24 mouse cellular contexts compared by ENCODE assay signal in the genomic region with DNA sequence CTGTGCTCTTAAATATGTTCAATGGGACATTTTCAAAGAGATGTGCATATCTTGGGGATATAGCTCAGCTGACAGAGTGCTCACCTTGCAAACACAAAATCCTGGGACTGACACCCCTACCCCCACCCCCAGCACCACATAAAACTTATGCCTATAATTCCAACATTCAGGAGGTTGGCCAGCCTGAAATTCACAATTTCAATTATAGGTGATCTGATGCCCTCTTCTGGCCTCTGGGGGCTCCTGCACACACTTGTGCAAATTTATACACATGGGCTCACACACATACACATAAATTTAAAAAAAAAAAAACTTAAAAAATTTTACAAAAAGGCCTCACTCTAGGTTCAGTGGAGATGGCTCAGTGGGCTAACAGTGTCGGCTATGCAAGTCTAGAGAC. TPM values are rescaled to one million over a fixed set of nuclear protein-coding genes. Genes with fewer than 3 reads are reported as not detected.
A peak's percentile ranks its signal among the peaks of the same experiment; 100 is the strongest.
DNase-seq lines count a peak whose midpoint lies in the region; ATAC-seq and TF ChIP-seq lines count a peak whose summit lies in the region.
"Had no signal": no experiment of that assay in that cellular context is flagged by ENCODE, and none has a peak within 500 bp of the region (broad histone marks: within the 10 kb centered on the region; RNA-seq: fewer than 3 reads in every experiment).

No protein-coding gene starts in this region.

- no peak for ATAC-seq in forebrain, postnatal 0 days
- ATAC-seq in forebrain, embryonic 14.5 days, result no peak
- ATAC-seq in liver, postnatal 0 days, result no peak
- ATAC-seq in megakaryocyte-erythroid progenitor cell, adult 5-6 weeks (replicated peaks; ENCODE audit: low FRiP score, low TSS enrichment, poor library complexity, severe bottlenecking), result no peak
- ATAC-seq: CD4-positive, CD25-positive, alpha-beta regulatory T cell, adult 4 months; midbrain, embryonic 16.5 days; Patski had no signal

- TF ChIP-seq EP300 in liver, postnatal 0 days (IDR thresholded peaks at IDR 0.05; ENCODE audit: low read depth), result no peak
- no peak for TF ChIP-seq EP300 in MEL (IDR thresholded peaks at IDR 0.05; ENCODE audit: low read depth in 1 of 2, low read length in 2 of 2)

- H3K4me2 ChIP-seq in forebrain, postnatal 0 days (ENCODE audit: low read depth), result no peak overlapping the region
- H3K4me2 ChIP-seq in forebrain, embryonic 14.5 days (ENCODE audit: low read length), result no peak overlapping the region
- H3K4me2 ChIP-seq in liver, postnatal 0 days (ENCODE audit: low read depth, low read length), result no peak overlapping the region
- H3K4me2 ChIP-seq: limb, embryonic 15.5 days; lung, embryonic 14.5 days had no signal

- TF ChIP-seq RAD21 in MEL (IDR thresholded peaks at IDR 0.05; ENCODE audit: low read depth, low read length), result peak; percentile 40

- H3K4me3 ChIP-seq in forebrain, postnatal 0 days (ENCODE audit: low read depth, low read length), result no peak overlapping the region
- no peak overlapping the region for H3K4me3 ChIP-seq in forebrain, embryonic 14.5 days (ENCODE audit: low read depth, low read length)
- no peak overlapping the region for H3K4me3 ChIP-seq in kidney, adult 2 months (ENCODE audit: insufficient read depth, low read depth, low read length)
- no peak overlapping the region for H3K4me3 ChIP-seq in liver, postnatal 0 days (ENCODE audit: low read depth, low read length)
- no peak overlapping the region for H3K4me3 ChIP-seq in MEL (ENCODE audit: control insufficient read depth in 1 of 2, insufficient read depth in 1 of 2, low read depth in 2 of 2, low read length in 2 of 2)
- H3K4me3 ChIP-seq: forebrain, embryonic 10.5 days; hindbrain, embryonic 10.5 days; limb, embryonic 15.5 days had no signal

- H3K36me3 ChIP-seq in forebrain, postnatal 0 days (ENCODE audit: insufficient read depth), result peaks cover 47% of the 10 kb centered on the region
- peaks cover 57% of the 10 kb centered on the region for H3K36me3 ChIP-seq in forebrain, embryonic 14.5 days (ENCODE audit: control insufficient read depth, insufficient read depth, low read length)
- H3K36me3 ChIP-seq in kidney, adult 2 months (ENCODE audit: control insufficient read depth, insufficient read depth, low read length), result peaks cover 7% of the 10 kb centered on the region; the same call in 1 of the 2 replicates
- peaks cover 35% of the 10 kb centered on the region for H3K36me3 ChIP-seq in liver, postnatal 0 days (replicated peaks; ENCODE audit: insufficient read depth, low read length)
- peaks cover 5 to 6% of the 10 kb centered on the region in 2 experiments for H3K36me3 ChIP-seq in MEL (ENCODE audit: control insufficient read depth in 1 of 2, insufficient read depth in 2 of 2, low read length in 2 of 2)

- DNase-seq in forebrain, postnatal 0 days, result no peak
- DNase-seq in forebrain, embryonic 14.5 days (ENCODE audit: low spot score), result no peak
- DNase-seq in kidney, adult 2 months, result no peak
- DNase-seq in kidney, adult 8-10 months, result no peak
- no peak for DNase-seq in liver, postnatal 0 days
- DNase-seq in liver (no peak), MEL (ENCODE audit: low read depth, low spot score) (no peak)
- DNase-seq: cerebellum, adult 18-20 months; cerebellum, postnatal 14 days; kidney, adult 18-20 months; kidney, postnatal 25 days; left cerebral cortex, postnatal 4 days; lung, embryonic 14.5 days; lung, postnatal 4 days had no signal

- H3K9ac ChIP-seq in forebrain, postnatal 0 days, result no peak overlapping the region
- H3K9ac ChIP-seq in forebrain, embryonic 14.5 days (ENCODE audit: low read length), result no peak overlapping the region
- no peak overlapping the region for H3K9ac ChIP-seq in liver, postnatal 0 days (replicated peaks)
- H3K9ac ChIP-seq in MEL (ENCODE audit: control insufficient read depth, low read depth, low read length, poor library complexity, severe bottlenecking), result no peak overlapping the region
- H3K9ac ChIP-seq: limb, embryonic 15.5 days; lung, embryonic 14.5 days had no signal

- peaks cover 13% of the 10 kb centered on the region for H3K4me1 ChIP-seq in forebrain, postnatal 0 days (ENCODE audit: insufficient read depth)
- H3K4me1 ChIP-seq in forebrain, embryonic 14.5 days (ENCODE audit: control insufficient read depth, insufficient read depth, low read length), result peaks cover 17% of the 10 kb centered on the region
- peaks cover 11% of the 10 kb centered on the region; the same call in 1 of the 2 replicates for H3K4me1 ChIP-seq in kidney, adult 2 months (ENCODE audit: control insufficient read depth, insufficient read depth, low read length)
- H3K4me1 ChIP-seq in liver, postnatal 0 days (ENCODE audit: insufficient read depth), result peaks cover 20% of the 10 kb centered on the region
- peaks cover 0 to 8% of the 10 kb centered on the region in 2 experiments; a peak in 2 of 4 replicates for H3K4me1 ChIP-seq in MEL (ENCODE audit: control insufficient read depth in 1 of 2, insufficient read depth in 2 of 2, low read length in 2 of 2)

- H3K27me3 ChIP-seq in forebrain, postnatal 0 days (ENCODE audit: insufficient read depth, low read length), result no peaks in the 10 kb centered on the region
- H3K27me3 ChIP-seq in forebrain, embryonic 14.5 days (replicated peaks; ENCODE audit: control insufficient read depth, insufficient read depth, low read length), result no peaks in the 10 kb centered on the region
- no peaks in the 10 kb centered on the region for H3K27me3 ChIP-seq in kidney, adult 2 months (replicated peaks; ENCODE audit: control insufficient read depth, insufficient read depth, low read length)
- no peaks in the 10 kb centered on the region for H3K27me3 ChIP-seq in liver, postnatal 0 days (ENCODE audit: insufficient read depth, low read length)
- no peaks in the 10 kb centered on the region for H3K27me3 ChIP-seq in MEL (ENCODE audit: control insufficient read depth in 1 of 2, insufficient read depth in 2 of 2, low read length in 2 of 2)
- H3K27me3 ChIP-seq: limb, embryonic 15.5 days; Patski had no signal

- TF ChIP-seq CTCF in forebrain, postnatal 0 days (IDR thresholded peaks at IDR 0.05; ENCODE audit: low read depth), result 0 out of 2 replicates have a peak, but pooled peaks have one; percentile 18
- TF ChIP-seq CTCF in kidney, adult 2 months (conservative IDR thresholded peaks at IDR 0.05; ENCODE audit: insufficient read depth, insufficient read length, low read depth, low read length), result peak; percentile 33
- TF ChIP-seq CTCF in liver, postnatal 0 days (IDR thresholded peaks at IDR 0.05; ENCODE audit: low read depth), result peak; percentile 42
- peak; percentile 23 to 48 (median 47); a peak in 5 of 6 replicates for TF ChIP-seq CTCF in MEL (IDR thresholded peaks at IDR 0.05 in 2 of 3, conservative IDR thresholded peaks at IDR 0.05 in 1 of 3; ENCODE audit: control insufficient read depth in 1 of 3, insufficient read depth in 1 of 3, low read depth in 2 of 3, low read length in 3 of 3, poor library complexity in 1 of 3, severe bottlenecking in 1 of 3)

- no peak for TF ChIP-seq POLR2A in kidney, adult 2 months (IDR thresholded peaks at IDR 0.05; ENCODE audit: low read depth, low read length)
- no peak for TF ChIP-seq POLR2A in MEL (IDR thresholded peaks at IDR 0.05; ENCODE audit: control insufficient read depth in 1 of 2, insufficient read depth in 1 of 2, low read depth in 1 of 2, low read length in 2 of 2, poor library complexity in 1 of 2)

- peaks cover 9% of the 10 kb centered on the region for H3K79me2 ChIP-seq in MEL (ENCODE audit: control insufficient read depth, insufficient read depth, low read length, poor library complexity)

- 97% methylated on average over 1 of the region's 1 CpGs for WGBS in forebrain, postnatal 0 days
- 100% methylated on average over 1 of the region's 1 CpGs for WGBS in forebrain, embryonic 14.5 days
- 97% methylated on average over 1 of the region's 1 CpGs for WGBS in kidney, adult 2 months
- 75% methylated on average over 1 of the region's 1 CpGs for WGBS in liver, postnatal 0 days (ENCODE audit: insufficient replicate concordance)

- H3K27ac ChIP-seq in forebrain, postnatal 0 days (ENCODE audit: low read depth, low read length), result no peak overlapping the region
- H3K27ac ChIP-seq in forebrain, embryonic 14.5 days (ENCODE audit: low read depth, low read length), result no peak overlapping the region
- no peak overlapping the region for H3K27ac ChIP-seq in kidney, adult 2 months (ENCODE audit: insufficient read depth, low read depth, low read length)
- H3K27ac ChIP-seq in liver, postnatal 0 days (ENCODE audit: low read depth), result no peak overlapping the region
- H3K27ac ChIP-seq in MEL (ENCODE audit: control insufficient read depth, low read depth, low read length), result no peak overlapping the region
- H3K27ac ChIP-seq: forebrain, embryonic 10.5 days; hindbrain, embryonic 10.5 days; limb, embryonic 15.5 days had no signal

- no peaks in the 10 kb centered on the region for H3K9me3 ChIP-seq in forebrain, postnatal 0 days (ENCODE audit: low read length)
- H3K9me3 ChIP-seq in forebrain, embryonic 14.5 days (replicated peaks; ENCODE audit: control insufficient read depth, low read length), result no peaks in the 10 kb centered on the region
- H3K9me3 ChIP-seq in liver, postnatal 0 days (ENCODE audit: low read length), result no peaks in the 10 kb centered on the region
- no peaks in the 10 kb centered on the region for H3K9me3 ChIP-seq in MEL (replicated peaks; ENCODE audit: insufficient read depth, low read length)
- H3K9me3 ChIP-seq: forebrain, embryonic 10.5 days; limb, embryonic 15.5 days had no signal

RNA-seq across cellular contexts. Expression of gene Pcyox1, which starts 3.8 kb away (rescaled TPM):
- 105 and 113 TPM in 2 replicates for total RNA-seq in forebrain, postnatal 0 days (2014; rRNA removed)
- 90.1 and 99.2 TPM in 2 replicates for polyA plus RNA-seq in forebrain, postnatal 0 days (2015; fragmentation: Nextera tagmentation; extraction: Ambion mirVana)
- 81.3 and 90.2 TPM in 2 replicates for polyA plus RNA-seq in forebrain, embryonic 14.5 days (2014; fragmentation: Nextera tagmentation; extraction: Ambion mirVana)
- 56.4 and 56.8 TPM in 2 replicates for polyA plus RNA-seq in kidney, adult 2 months (2012; rRNA removed)
- polyA plus RNA-seq in liver, postnatal 0 days (2015; fragmentation: Nextera tagmentation; extraction: Ambion mirVana), result 69.6 and 80.4 TPM in 2 replicates
- total RNA-seq in MEL (2012; rRNA removed), result 16.0 and 18.3 TPM in 2 replicates
- 10 to 100 TPM in 1 of 2 experiments, not detected in 1; 28.1 TPM for polyA plus RNA-seq in MEL (2012; ENCODE audit: insufficient read depth in 1 of 2, insufficient read length in 2 of 2, low read depth in 1 of 2, low replicate concordance in 2 of 2, missing spikeins in 1 of 2)
- total RNA-seq in megakaryocyte-erythroid progenitor cell, adult 5-6 weeks (2014; fragmentation: Nextera tagmentation), result 14.1 and 15.5 TPM in 2 replicates
- total RNA-seq in megakaryocyte-erythroid progenitor cell, adult 5-6 weeks (2017), result 34.3 and 40.4 TPM in 2 replicates

RNA-seq across cellular contexts. Expression of gene Tia1, which starts 10.8 kb away (rescaled TPM):
- 201 and 252 TPM in 2 replicates for total RNA-seq in forebrain, postnatal 0 days (2014; rRNA removed)
- 150 and 191 TPM in 2 replicates for polyA plus RNA-seq in forebrain, postnatal 0 days (2015; fragmentation: Nextera tagmentation; extraction: Ambion mirVana)
- 299 and 325 TPM in 2 replicates for polyA plus RNA-seq in forebrain, embryonic 14.5 days (2014; fragmentation: Nextera tagmentation; extraction: Ambion mirVana)
- 11.5 TPM in 2 replicates for polyA plus RNA-seq in kidney, adult 2 months (2012; rRNA removed)
- polyA plus RNA-seq in liver, postnatal 0 days (2015; fragmentation: Nextera tagmentation; extraction: Ambion mirVana), result 15.2 and 17.2 TPM in 2 replicates
- total RNA-seq in MEL (2012; rRNA removed), result 20.5 and 21.5 TPM in 2 replicates
- polyA plus RNA-seq in MEL (2012; ENCODE audit: insufficient read depth in 1 of 2, insufficient read length in 2 of 2, low read depth in 1 of 2, low replicate concordance in 2 of 2, missing spikeins in 1 of 2), result 10 to 100 TPM in 1 of 2 experiments, not detected in 1; 25.3 TPM
- 92.4 and 94.8 TPM in 2 replicates for total RNA-seq in megakaryocyte-erythroid progenitor cell, adult 5-6 weeks (2014; fragmentation: Nextera tagmentation)
- total RNA-seq in megakaryocyte-erythroid progenitor cell, adult 5-6 weeks (2017), result 42.8 and 85.8 TPM in 2 replicates

RNA-seq across cellular contexts. Expression of gene Snrpg, which starts 22.1 kb away (rescaled TPM):
- total RNA-seq in forebrain, postnatal 0 days (2014; rRNA removed), result 72.0 and 101 TPM in 2 replicates
- 308 and 448 TPM in 2 replicates for polyA plus RNA-seq in forebrain, postnatal 0 days (2015; fragmentation: Nextera tagmentation; extraction: Ambion mirVana)
- 554 and 764 TPM in 2 replicates for polyA plus RNA-seq in forebrain, embryonic 14.5 days (2014; fragmentation: Nextera tagmentation; extraction: Ambion mirVana)
- polyA plus RNA-seq in kidney, adult 2 months (2012; rRNA removed), result 35.3 and 82.5 TPM in 2 replicates
- polyA plus RNA-seq in liver, postnatal 0 days (2015; fragmentation: Nextera tagmentation; extraction: Ambion mirVana), result 174 and 204 TPM in 2 replicates
- 748 and 796 TPM in 2 replicates for total RNA-seq in MEL (2012; rRNA removed)
- 1,000 to 10,000 TPM in 1 of 2 experiments, 100 to 1,000 TPM in 1; 761 to 1,339 TPM for polyA plus RNA-seq in MEL (2012; ENCODE audit: insufficient read depth in 1 of 2, insufficient read length in 2 of 2, low read depth in 1 of 2, low replicate concordance in 2 of 2, missing spikeins in 1 of 2)
- 665 and 676 TPM in 2 replicates for total RNA-seq in megakaryocyte-erythroid progenitor cell, adult 5-6 weeks (2014; fragmentation: Nextera tagmentation)
- 44.6 and 66.9 TPM in 2 replicates for total RNA-seq in megakaryocyte-erythroid progenitor cell, adult 5-6 weeks (2017)

RNA-seq across cellular contexts. Expression of gene Fam136a, which starts 27.7 kb away (rescaled TPM):
- total RNA-seq in forebrain, postnatal 0 days (2014; rRNA removed), result 65.9 and 85.8 TPM in 2 replicates
- polyA plus RNA-seq in forebrain, postnatal 0 days (2015; fragmentation: Nextera tagmentation; extraction: Ambion mirVana), result 75.1 and 75.2 TPM in 2 replicates
- polyA plus RNA-seq in forebrain, embryonic 14.5 days (2014; fragmentation: Nextera tagmentation; extraction: Ambion mirVana), result 129 and 130 TPM in 2 replicates
- 19.7 and 20.2 TPM in 2 replicates for polyA plus RNA-seq in kidney, adult 2 months (2012; rRNA removed)
- polyA plus RNA-seq in liver, postnatal 0 days (2015; fragmentation: Nextera tagmentation; extraction: Ambion mirVana), result 69.8 and 74.1 TPM in 2 replicates
- 87.8 and 89.2 TPM in 2 replicates for total RNA-seq in MEL (2012; rRNA removed)
- 10 to 100 TPM in 1 of 2 experiments, not detected in 1; 53.0 TPM for polyA plus RNA-seq in MEL (2012; ENCODE audit: insufficient read depth in 1 of 2, insufficient read length in 2 of 2, low read depth in 1 of 2, low replicate concordance in 2 of 2, missing spikeins in 1 of 2)
- total RNA-seq in megakaryocyte-erythroid progenitor cell, adult 5-6 weeks (2014; fragmentation: Nextera tagmentation), result 40.6 and 40.9 TPM in 2 replicates
- 74.9 and 88.5 TPM in 2 replicates for total RNA-seq in megakaryocyte-erythroid progenitor cell, adult 5-6 weeks (2017)

RNA-seq across cellular contexts. Expression of gene Gm44790, which starts 33.3 kb away (rescaled TPM):
- total RNA-seq in forebrain, postnatal 0 days (2014; rRNA removed), result not detected in 2 replicates
- polyA plus RNA-seq in forebrain, postnatal 0 days (2015; fragmentation: Nextera tagmentation; extraction: Ambion mirVana), result 0.67 and 2.0 TPM in 2 replicates
- 1.9 TPM in 1 of 2 replicates, not detected in the other for polyA plus RNA-seq in forebrain, embryonic 14.5 days (2014; fragmentation: Nextera tagmentation; extraction: Ambion mirVana)
- polyA plus RNA-seq in kidney, adult 2 months (2012; rRNA removed), result 2.9 and 6.7 TPM in 2 replicates
- not detected in 2 replicates for polyA plus RNA-seq in liver, postnatal 0 days (2015; fragmentation: Nextera tagmentation; extraction: Ambion mirVana)
- 0.77 and 0.88 TPM in 2 replicates for total RNA-seq in MEL (2012; rRNA removed)
- under 1 TPM in 1 of 2 experiments, not detected in 1; 0.29 TPM for polyA plus RNA-seq in MEL (2012; ENCODE audit: insufficient read depth in 1 of 2, insufficient read length in 2 of 2, low read depth in 1 of 2, low replicate concordance in 2 of 2, missing spikeins in 1 of 2)
- total RNA-seq in megakaryocyte-erythroid progenitor cell, adult 5-6 weeks (2014; fragmentation: Nextera tagmentation), result not detected in 2 replicates
- 4.9 TPM in 1 of 2 replicates, not detected in the other for total RNA-seq in megakaryocyte-erythroid progenitor cell, adult 5-6 weeks (2017)
- total RNA-seq: gastrocnemius, postnatal 4 days; left cerebral cortex, postnatal 4 days had no signal
- polyA plus RNA-seq: CD4-positive, CD25-positive, alpha-beta regulatory T cell, adult 4 months; embryonic facial prominence, embryonic 11.5 days; hindbrain, embryonic 10.5 days; midbrain, embryonic 16.5 days; stomach, embryonic 14.5 days had no signal
